Mouse (Mus musculus): ENCODE measurements around the gene Trpt1.

GRCm38 (mm10) chr19:7039088-7039720 is 43.3 kb downstream of the Trpt1 start:
- TF ChIP-seq CTCF (IDR thresholded peaks at IDR 0.05) (no peak), EP300 (IDR thresholded peaks at IDR 0.05) (no peak)

Measured in lung, postnatal 0 days (tissue).